Mouse (Mus musculus): ENCODE data around the gene Arhgap17. TPM values are rescaled to one million over a fixed set of nuclear protein-coding genes. Genes with fewer than 3 reads are reported as not detected.

The Arhgap17 gene
- total and polyA plus RNA-seq, 3 experiments = 2.6 to 124 (median 33.7) TPM

- H3K4me3 ChIP-seq (ENCODE audit: control insufficient read depth in 1 of 2, insufficient read depth in 1 of 2, low read depth in 2 of 2, low read length in 2 of 2) = no peak overlapping the region
- DNase-seq (ENCODE audit: low read depth, low spot score) = no peak
- peaks cover 4 to 12% of the 10 kb centered on the region in 2 experiments for H3K4me1 ChIP-seq (ENCODE audit: control insufficient read depth in 1 of 2, insufficient read depth in 2 of 2, low read length in 2 of 2)
- H3K27ac ChIP-seq (ENCODE audit: control insufficient read depth, low read depth, low read length) = no peak overlapping the region
- peaks cover 9% of the 10 kb centered on the region for H3K79me2 ChIP-seq (ENCODE audit: control insufficient read depth, insufficient read depth, low read length, poor library complexity)
- H3K36me3 ChIP-seq (ENCODE audit: control insufficient read depth in 1 of 2, insufficient read depth in 2 of 2, low read length in 2 of 2) = peaks cover 0 to 6% of the 10 kb centered on the region in 2 experiments; a peak in 3 of 4 replicates
- no peaks in the 10 kb centered on the region for H3K27me3 ChIP-seq (ENCODE audit: control insufficient read depth in 1 of 2, insufficient read depth in 2 of 2, low read length in 2 of 2)
- no peak for TF ChIP-seq SMC3 (IDR thresholded peaks at IDR 0.05; ENCODE audit: low read depth, low read length)
- no peak for TF ChIP-seq MAX (IDR thresholded peaks at IDR 0.05; ENCODE audit: low read length)
- TF ChIP-seq ETS1 (IDR thresholded peaks at IDR 0.05; ENCODE audit: low read depth, low read length) = no peak
- no peak for TF ChIP-seq MYB (IDR thresholded peaks at IDR 0.05; ENCODE audit: low read depth, low read length)
- no peak for TF ChIP-seq ZNF384 (IDR thresholded peaks at IDR 0.05; ENCODE audit: low read depth, low read length)
- no peak for TF ChIP-seq MXI1 (IDR thresholded peaks at IDR 0.05; ENCODE audit: low read depth, low read length)
- TF ChIP-seq POLR2A (IDR thresholded peaks at IDR 0.05; ENCODE audit: control insufficient read depth in 1 of 2, insufficient read depth in 1 of 2, low read depth in 1 of 2, low read length in 2 of 2, poor library complexity in 1 of 2) = no peak
- TF ChIP-seq ELF1 (IDR thresholded peaks at IDR 0.05; ENCODE audit: low read depth, low read length) = no peak
- no peak for TF ChIP-seq RAD21 (IDR thresholded peaks at IDR 0.05; ENCODE audit: low read depth, low read length)
- TF ChIP-seq KAT2A (conservative IDR thresholded peaks at IDR 0.05; ENCODE audit: low read depth, low read length) = no peak
- TF ChIP-seq USF2 (IDR thresholded peaks at IDR 0.05; ENCODE audit: borderline replicate concordance in 1 of 2, insufficient read depth in 1 of 2, low read depth in 1 of 2, low read length in 2 of 2) = no peak
- TF ChIP-seq MAFK (IDR thresholded peaks at IDR 0.05; ENCODE audit: borderline replicate concordance, low read depth, low read length) = no peak
- no peak for TF ChIP-seq GABPA (IDR thresholded peaks at IDR 0.05; ENCODE audit: low read depth, low read length)
- TF ChIP-seq CHD1 (IDR thresholded peaks at IDR 0.05; ENCODE audit: low read depth, low read length) = no peak
- TF ChIP-seq BHLHE40 (IDR thresholded peaks at IDR 0.05; ENCODE audit: borderline replicate concordance, low read depth, low read length) = no peak
- no peak for TF ChIP-seq ZKSCAN1 (IDR thresholded peaks at IDR 0.05; ENCODE audit: low read depth, low read length)
- H3K9me3 ChIP-seq (replicated peaks; ENCODE audit: insufficient read depth, low read length) = no peaks in the 10 kb centered on the region
- no peak overlapping the region for H3K9ac ChIP-seq (ENCODE audit: control insufficient read depth, low read depth, low read length, poor library complexity, severe bottlenecking)
Observed at GRCm38 (mm10) chr7:123359101-123359500, 10.6 kb downstream of the Arhgap17 start.

- no peak for DNase-seq (ENCODE audit: low read depth, low spot score)
- H3K4me3 ChIP-seq (ENCODE audit: control insufficient read depth in 1 of 2, insufficient read depth in 1 of 2, low read depth in 2 of 2, low read length in 2 of 2) = no peak overlapping the region
Observed at GRCm38 (mm10) chr7:123356158-123356557, 13.6 kb downstream of the Arhgap17 start.

More at GRCm38 (mm10) chr7:123356158-123356557, 13.6 kb downstream of the Arhgap17 start:
- Histone ChIP-seq H3K9ac (ENCODE audit: control insufficient read depth, low read depth, low read length, poor library complexity, severe bottlenecking) (no peak overlapping the region), H3K36me3 (ENCODE audit: control insufficient read depth in 1 of 2, insufficient read depth in 2 of 2, low read length in 2 of 2) (peaks cover 0 to 13% of the 10 kb centered on the region in 2 experiments; a peak in 3 of 4 replicates), H3K4me1 (ENCODE audit: control insufficient read depth in 1 of 2, insufficient read depth in 2 of 2, low read length in 2 of 2) (peaks cover 6 to 15% of the 10 kb centered on the region in 2 experiments), H3K27me3 (ENCODE audit: control insufficient read depth in 1 of 2, insufficient read depth in 2 of 2, low read length in 2 of 2) (no peaks in the 10 kb centered on the region), H3K9me3 (replicated peaks; ENCODE audit: insufficient read depth, low read length) (no peaks in the 10 kb centered on the region), H3K27ac (ENCODE audit: control insufficient read depth, low read depth, low read length) (no peak overlapping the region), H3K79me2 (ENCODE audit: control insufficient read depth, insufficient read depth, low read length, poor library complexity) (peaks cover 4% of the 10 kb centered on the region)
- TF ChIP-seq USF2 (IDR thresholded peaks at IDR 0.05; ENCODE audit: borderline replicate concordance in 1 of 2, insufficient read depth in 1 of 2, low read depth in 1 of 2, low read length in 2 of 2) (no peak), RAD21 (IDR thresholded peaks at IDR 0.05; ENCODE audit: low read depth, low read length) (no peak), ZMIZ1 (IDR thresholded peaks at IDR 0.05; ENCODE audit: low read depth, low read length) (no peak), MAZ (IDR thresholded peaks at IDR 0.05; ENCODE audit: low read depth, low read length) (no peak), NRF1 (IDR thresholded peaks at IDR 0.05; ENCODE audit: insufficient read depth, low read depth, low read length, poor library complexity, severe bottlenecking) (no peak), CHD1 (IDR thresholded peaks at IDR 0.05; ENCODE audit: low read depth, low read length) (no peak), E2F4 (IDR thresholded peaks at IDR 0.05; ENCODE audit: borderline replicate concordance, low read depth, low read length) (no peak), JUND (IDR thresholded peaks at IDR 0.05; ENCODE audit: low read depth, low read length) (no peak)
